Mouse (Mus musculus) G1E (cell line): ENCODE data around the gene Ubap2l.

Experiments
- CTCF ChIP-seq: IDR thresholded peaks from 2 replicates; pipeline ENCODE4 v1.5.1; 2012; ENCODE audit warnings: low read depth, low read length, inconsistent platforms, mixed read lengths
- GATA1 ChIP-seq: IDR thresholded peaks from 2 replicates; pipeline ENCODE4 v1.6.1; 2012; ENCODE audit warnings: borderline replicate concordance, low read length, inconsistent platforms, mixed read lengths
- TAL1 ChIP-seq: conservative IDR thresholded peaks from 2 replicates; pipeline ENCODE4 v1.6.1; 2012; ENCODE audit warnings: low read depth, low read length, inconsistent platforms, mixed read lengths

DNA sequence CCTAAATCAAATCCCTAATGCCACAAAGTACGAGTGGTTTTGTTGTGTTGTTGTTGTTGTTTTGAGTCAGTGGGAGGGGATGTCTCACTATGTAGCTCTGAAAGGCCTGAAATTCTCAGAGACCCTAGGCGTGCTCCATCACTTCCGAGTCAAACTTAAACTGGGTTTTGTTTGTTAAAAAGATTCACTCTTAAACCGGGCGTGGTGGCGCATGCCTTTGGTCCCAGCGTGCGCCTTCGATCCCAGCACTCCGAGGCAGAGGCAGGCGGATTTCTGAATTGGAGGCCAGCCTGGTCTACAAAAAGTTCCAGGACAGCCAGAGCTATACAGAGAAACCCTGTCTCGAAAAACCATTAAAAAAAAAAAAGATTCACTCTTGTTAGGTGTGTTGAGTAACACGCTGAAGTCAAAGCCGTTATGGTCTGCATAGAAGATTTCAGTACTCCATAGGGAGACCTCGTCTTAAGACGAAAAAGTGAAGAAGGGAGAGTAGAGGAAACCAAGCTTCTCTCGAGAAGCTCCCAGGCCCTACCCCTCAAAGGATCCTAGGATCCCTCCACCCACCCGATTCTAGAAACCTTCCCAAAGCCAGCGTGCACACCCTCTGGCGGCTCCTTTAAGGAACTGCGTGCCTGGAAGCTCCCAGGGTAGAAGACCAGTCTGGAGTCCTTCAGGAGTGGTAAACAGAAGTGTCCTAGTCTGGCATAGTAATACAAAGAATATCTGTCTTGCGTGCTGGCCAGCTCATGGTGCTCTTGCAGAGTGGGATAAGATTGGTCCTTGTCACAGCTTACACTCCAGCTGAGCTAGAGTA, 88.3 kb downstream of the Ubap2l start:
- TF ChIP-seq CTCF (peak; percentile 34), TAL1 (no peak), GATA1 (no peak)
